Mouse (Mus musculus): Measurements from ENCODE around the gene Ttc23. TPM values are rescaled to one million over a fixed set of nuclear protein-coding genes. Genes with fewer than 3 reads are reported as not detected.

The Ttc23 gene
- total and polyA plus RNA-seq, 3 experiments: 0.42 to 4.8 TPM; not detected in 1

- Histone ChIP-seq H3K36me3 (ENCODE audit: control insufficient read depth in 1 of 2, insufficient read depth in 2 of 2, low read length in 2 of 2) (no peaks in the 10 kb centered on the region), H3K27me3 (ENCODE audit: control insufficient read depth in 1 of 2, insufficient read depth in 2 of 2, low read length in 2 of 2) (no peaks in the 10 kb centered on the region), H3K9ac (ENCODE audit: control insufficient read depth, low read depth, low read length, poor library complexity, severe bottlenecking) (no peak overlapping the region), H3K79me2 (ENCODE audit: control insufficient read depth, insufficient read depth, low read length, poor library complexity) (no peaks in the 10 kb centered on the region), H3K4me1 (ENCODE audit: control insufficient read depth in 1 of 2, insufficient read depth in 2 of 2, low read length in 2 of 2) (no peaks in the 10 kb centered on the region), H3K27ac (ENCODE audit: control insufficient read depth, low read depth, low read length) (no peak overlapping the region), H3K4me3 (ENCODE audit: control insufficient read depth in 1 of 2, insufficient read depth in 1 of 2, low read depth in 2 of 2, low read length in 2 of 2) (no peak overlapping the region), H3K9me3 (replicated peaks; ENCODE audit: insufficient read depth, low read length) (no peaks in the 10 kb centered on the region)
- no peak for TF ChIP-seq GATA1 (IDR thresholded peaks at IDR 0.05; ENCODE audit: low read depth, low read length)
- no peak for TF ChIP-seq ZMIZ1 (IDR thresholded peaks at IDR 0.05; ENCODE audit: low read depth, low read length)
- no peak for TF ChIP-seq TCF12 (IDR thresholded peaks at IDR 0.05; ENCODE audit: low read depth, low read length)
- no peak for TF ChIP-seq MAFK (IDR thresholded peaks at IDR 0.05; ENCODE audit: borderline replicate concordance, low read depth, low read length)
- TF ChIP-seq POLR2AphosphoS5 (IDR thresholded peaks at IDR 0.05; ENCODE audit: borderline replicate concordance, low read depth, low read length): no peak
- no peak for TF ChIP-seq TAL1 (IDR thresholded peaks at IDR 0.05; ENCODE audit: low read length)
- TF ChIP-seq MEF2A (IDR thresholded peaks at IDR 0.05; ENCODE audit: extremely low read depth, insufficient replicate concordance, low read depth, low read length, poor library complexity, severe bottlenecking): no peak
- DNase-seq (ENCODE audit: low read depth, low spot score): no peak
Observed at GRCm38 (mm10) chr7:67613795-67614463, 33.3 kb upstream of the Ttc23 start.

- TF ChIP-seq MAX (IDR thresholded peaks at IDR 0.05; ENCODE audit: low read length) (no peak), MYB (IDR thresholded peaks at IDR 0.05; ENCODE audit: low read depth, low read length) (no peak), MAFK (IDR thresholded peaks at IDR 0.05; ENCODE audit: borderline replicate concordance, low read depth, low read length) (no peak), E2F4 (IDR thresholded peaks at IDR 0.05; ENCODE audit: borderline replicate concordance, low read depth, low read length) (no peak), NELFE (IDR thresholded peaks at IDR 0.05; ENCODE audit: low read depth, low read length) (no peak), USF2 (IDR thresholded peaks at IDR 0.05; ENCODE audit: borderline replicate concordance in 1 of 2, insufficient read depth in 1 of 2, low read depth in 1 of 2, low read length in 2 of 2) (no peak), RAD21 (IDR thresholded peaks at IDR 0.05; ENCODE audit: low read depth, low read length) (no peak), BHLHE40 (IDR thresholded peaks at IDR 0.05; ENCODE audit: borderline replicate concordance, low read depth, low read length) (no peak), ZC3H11A (IDR thresholded peaks at IDR 0.05; ENCODE audit: low read depth, low read length) (no peak), MEF2A (IDR thresholded peaks at IDR 0.05; ENCODE audit: extremely low read depth, insufficient replicate concordance, low read depth, low read length, poor library complexity, severe bottlenecking) (no peak), MAZ (IDR thresholded peaks at IDR 0.05; ENCODE audit: low read depth, low read length) (no peak)
- no peaks in the 10 kb centered on the region for H3K4me1 ChIP-seq (ENCODE audit: control insufficient read depth in 1 of 2, insufficient read depth in 2 of 2, low read length in 2 of 2)
- no peaks in the 10 kb centered on the region for H3K36me3 ChIP-seq (ENCODE audit: control insufficient read depth in 1 of 2, insufficient read depth in 2 of 2, low read length in 2 of 2)
Observed at GRCm38 (mm10) chr7:67614464-67614861, 32.7 kb upstream of the Ttc23 start.

More at GRCm38 (mm10) chr7:67614464-67614861, 32.7 kb upstream of the Ttc23 start:
- Histone ChIP-seq H3K79me2 (ENCODE audit: control insufficient read depth, insufficient read depth, low read length, poor library complexity) (no peaks in the 10 kb centered on the region), H3K4me3 (ENCODE audit: control insufficient read depth in 1 of 2, insufficient read depth in 1 of 2, low read depth in 2 of 2, low read length in 2 of 2) (no peak overlapping the region), H3K9ac (ENCODE audit: control insufficient read depth, low read depth, low read length, poor library complexity, severe bottlenecking) (no peak overlapping the region), H3K27me3 (ENCODE audit: control insufficient read depth in 1 of 2, insufficient read depth in 2 of 2, low read length in 2 of 2) (no peaks in the 10 kb centered on the region), H3K27ac (ENCODE audit: control insufficient read depth, low read depth, low read length) (no peak overlapping the region), H3K9me3 (replicated peaks; ENCODE audit: insufficient read depth, low read length) (no peaks in the 10 kb centered on the region)
- no peak for DNase-seq (ENCODE audit: low read depth, low spot score)
